Mouse (Mus musculus): ENCODE measurements around the gene Atrn.

- no peak for TF ChIP-seq POLR2A (IDR thresholded peaks at IDR 0.05; ENCODE audit: extremely low read depth, insufficient read depth, low read length)
- TF ChIP-seq CTCF (IDR thresholded peaks at IDR 0.05; ENCODE audit: extremely low read depth, insufficient read depth, low read length), result no peak
Measured at GRCm38 (mm10) chr2:130928031-130928430, 21.7 kb downstream of the Atrn start.

All from cortical plate, adult 2 months (tissue).